Mouse (Mus musculus) erythroblast, adult 5-6 weeks (primary cell): ENCODE measurements around the gene Gcnt3. TPM values are rescaled to one million over a fixed set of nuclear protein-coding genes. Genes with fewer than 3 reads are reported as not detected.

ENCODE experiments used
- total RNA-seq, 2 experiments: library from RNA; stranded (forward) in 1 of 2; stranded (reverse) in 1 of 2; fragments of 150-400 nt in 1 of 2; fragments of 200-764, 138-1000 nt in 1 of 2; gene quantifications; 2 replicates each; pipeline versions ENCODE4 v1.2.3 to v1.2.4; 2015 to 2017; ENCODE audit warnings: low replicate concordance in 2 of 2

Gene Gcnt3
- total RNA-seq, 2 experiments from 2014 or later = not detected

Other genes with a start within 250 kb of the Gcnt3 start
- 28.0 and 34.2 TPM in 2 replicates for gene Bnip2, start 48.6 kb downstream of the Gcnt3 start, total RNA-seq (2015; ENCODE audit: low replicate concordance)
- gene Bnip2, start 48.6 kb downstream of the Gcnt3 start, total RNA-seq (2017; ENCODE audit: low replicate concordance) = 35.2 and 43.2 TPM in 2 replicates
- gene Gtf2a2, start 25.5 kb downstream of the Gcnt3 start, total RNA-seq (2015; ENCODE audit: low replicate concordance) = 13.8 and 41.4 TPM in 2 replicates
- 28.5 and 58.0 TPM in 2 replicates for gene Gtf2a2, start 25.5 kb downstream of the Gcnt3 start, total RNA-seq (2017; ENCODE audit: low replicate concordance)
- not detected in 2 replicates for gene Fam81a, start 104.5 kb upstream of the Gcnt3 start, total RNA-seq (2015; ENCODE audit: low replicate concordance)
- not detected in 2 replicates for gene Fam81a, start 104.5 kb upstream of the Gcnt3 start, total RNA-seq (2017; ENCODE audit: low replicate concordance)
- not detected in 2 replicates for gene Myo1e, start 169.3 kb upstream of the Gcnt3 start, total RNA-seq (2015; ENCODE audit: low replicate concordance)
- not detected in 2 replicates for gene Myo1e, start 169.3 kb upstream of the Gcnt3 start, total RNA-seq (2017; ENCODE audit: low replicate concordance)